8 mouse cellular contexts compared by ENCODE assay signal in genomic region chr11:106159921-106160840, GRCm38 (mm10). TPM values are rescaled to one million over a fixed set of nuclear protein-coding genes. Genes with fewer than 3 reads are reported as not detected.
DNase-seq lines count a peak whose midpoint lies in the region; ATAC-seq and TF ChIP-seq lines count a peak whose summit lies in the region.

No protein-coding gene starts in this region.

- under 1% methylated on average over 101 of the region's 106 CpGs for WGBS in forebrain, postnatal 0 days
- WGBS in lung, embryonic 15.5 days, result 1% methylated on average over 66 of the region's 106 CpGs
- 2% methylated on average over 83 of the region's 106 CpGs for WGBS in olfactory bulb, adult 2 months
- 2% methylated on average over 104 of the region's 106 CpGs for WGBS in thymus, adult 2 months

- H3K4me1 ChIP-seq in G1E (ENCODE audit: insufficient read depth, low read depth, low read length), result peaks cover 49% of the 10 kb centered on the region
- peaks cover 12% of the 10 kb centered on the region; the same call in 1 of the 2 replicates for H3K4me1 ChIP-seq in forebrain, postnatal 0 days (ENCODE audit: insufficient read depth)
- H3K4me1 ChIP-seq in lung, embryonic 15.5 days, result peaks cover 29% of the 10 kb centered on the region
- peaks cover 58% of the 10 kb centered on the region for H3K4me1 ChIP-seq in olfactory bulb, adult 2 months (ENCODE audit: control insufficient read depth, insufficient read depth, low read length)
- H3K4me1 ChIP-seq in thymus, adult 2 months (replicated peaks; ENCODE audit: control insufficient read depth, insufficient read depth, low read length), result peaks cover 47% of the 10 kb centered on the region

- peak; percentile 82 for TF ChIP-seq POLR2A in olfactory bulb, adult 2 months (IDR thresholded peaks at IDR 0.05; ENCODE audit: insufficient read depth, low read depth, low read length)
- peak; percentile 100 for TF ChIP-seq POLR2A in thymus, adult 2 months (IDR thresholded peaks at IDR 0.05; ENCODE audit: control insufficient read depth, extremely low read depth, insufficient read depth, low read length, poor library complexity)

- TF ChIP-seq CTCF in G1E (IDR thresholded peaks at IDR 0.05; ENCODE audit: low read depth, low read length), result no peak
- peak; percentile 27; the same call in 1 of the 2 replicates for TF ChIP-seq CTCF in forebrain, postnatal 0 days (IDR thresholded peaks at IDR 0.05; ENCODE audit: low read depth)
- no peak for TF ChIP-seq CTCF in olfactory bulb, adult 2 months (IDR thresholded peaks at IDR 0.05; ENCODE audit: insufficient read depth, low read depth, low read length)
- TF ChIP-seq CTCF in thymus, adult 2 months (IDR thresholded peaks at IDR 0.05; ENCODE audit: borderline replicate concordance, control insufficient read depth, extremely low read depth, insufficient read depth, low read length, poor library complexity), result no peak

- peaks cover 73% of the 10 kb centered on the region for H3K36me3 ChIP-seq in G1E (replicated peaks)
- H3K36me3 ChIP-seq in forebrain, postnatal 0 days (ENCODE audit: insufficient read depth), result peaks cover 44% of the 10 kb centered on the region
- H3K36me3 ChIP-seq in lung, embryonic 15.5 days, result peaks cover 33% of the 10 kb centered on the region
- H3K36me3 ChIP-seq in thymus, adult 2 months (ENCODE audit: control insufficient read depth, insufficient read depth, low read length), result peaks cover 32% of the 10 kb centered on the region

- H3K27ac ChIP-seq in forebrain, postnatal 0 days (ENCODE audit: low read depth, low read length), result peak overlapping the region; percentile 96
- H3K27ac ChIP-seq in lung, embryonic 15.5 days, result peak overlapping the region; percentile 92
- peak overlapping the region; percentile 96 for H3K27ac ChIP-seq in olfactory bulb, adult 2 months (ENCODE audit: insufficient read depth, low read depth, low read length)
- peak overlapping the region; percentile 99 for H3K27ac ChIP-seq in thymus, adult 2 months (ENCODE audit: control insufficient read depth, insufficient read depth, low read length)

- peak overlapping the region; percentile 73 for H3K9ac ChIP-seq in forebrain, postnatal 0 days
- peak overlapping the region; percentile 94 for H3K9ac ChIP-seq in lung, embryonic 15.5 days

- peaks cover 3% of the 10 kb centered on the region; the same call in 1 of the 2 replicates for H3K27me3 ChIP-seq in G1E (ENCODE audit: insufficient read depth, low read length)
- H3K27me3 ChIP-seq in forebrain, postnatal 0 days (ENCODE audit: insufficient read depth, low read length), result no peaks in the 10 kb centered on the region
- no peaks in the 10 kb centered on the region for H3K27me3 ChIP-seq in lung, embryonic 15.5 days
- no peaks in the 10 kb centered on the region for H3K27me3 ChIP-seq in thymus, adult 2 months (ENCODE audit: control insufficient read depth, insufficient read depth, low read length)

- peak; percentile 70 for DNase-seq in G1E (ENCODE audit: low spot score)
- DNase-seq in cerebellum, adult 11 months, result peak; percentile 84
- peak; percentile 91 for DNase-seq in forebrain, postnatal 0 days
- DNase-seq in layer of hippocampus, adult 8-10 months (ENCODE audit: low spot score in 2 of 2), result peak; percentile 77
- DNase-seq in thymus, adult 2 months, result peak; percentile 89

- no peaks in the 10 kb centered on the region for H3K9me3 ChIP-seq in G1E (replicated peaks)
- H3K9me3 ChIP-seq in forebrain, postnatal 0 days (ENCODE audit: low read length), result no peaks in the 10 kb centered on the region
- no peaks in the 10 kb centered on the region for H3K9me3 ChIP-seq in lung, embryonic 15.5 days

- peak overlapping the region; percentile 91 for H3K4me2 ChIP-seq in forebrain, postnatal 0 days (ENCODE audit: low read depth)
- H3K4me2 ChIP-seq in lung, embryonic 15.5 days, result peak overlapping the region; percentile 75

- peak; percentile 6; the same call in 1 of the 2 replicates for ATAC-seq in G1E (ENCODE audit: extremely low read depth, insufficient number of reproducible peaks, low FRiP score, poor library complexity, severe bottlenecking)
- peak; percentile 77 for ATAC-seq in forebrain, postnatal 0 days
- peak; percentile 43 to 44 for ATAC-seq in hematopoietic stem cell, adult 5-6 weeks (replicated peaks in 1 of 2; ENCODE audit: insufficient read depth in 1 of 2, low FRiP score in 2 of 2, low TSS enrichment in 1 of 2, low read depth in 1 of 2, poor library complexity in 2 of 2, severe bottlenecking in 2 of 2)
- ATAC-seq in lung, embryonic 15.5 days (ENCODE audit: borderline replicate concordance, extremely low read depth, low FRiP score, low TSS enrichment), result peak; percentile 83

- peak overlapping the region; percentile 83 for H3K4me3 ChIP-seq in G1E (ENCODE audit: low read depth, low read length)
- peak overlapping the region; percentile 78 for H3K4me3 ChIP-seq in forebrain, postnatal 0 days (ENCODE audit: low read depth, low read length)
- peak overlapping the region; percentile 94 for H3K4me3 ChIP-seq in lung, embryonic 15.5 days
- H3K4me3 ChIP-seq in olfactory bulb, adult 2 months (ENCODE audit: insufficient read depth, low read depth, low read length), result peak overlapping the region; percentile 46
- H3K4me3 ChIP-seq in thymus, adult 2 months (ENCODE audit: control insufficient read depth, insufficient read depth, low read length), result peak overlapping the region; percentile 97

RNA-seq across cellular contexts. Expression of gene Gm10840, which starts 0.5 kb away (rescaled TPM):
- not detected in 2 replicates for total RNA-seq in G1E (2014; fragmentation: Nextera tagmentation)
- total RNA-seq in G1E (2017), result not detected in 2 replicates
- polyA plus RNA-seq in G1E (2012), result not detected in 2 replicates
- total RNA-seq in forebrain, postnatal 0 days (2014; rRNA removed), result not detected in 2 replicates
- 0.67 and 0.82 TPM in 2 replicates for polyA plus RNA-seq in forebrain, postnatal 0 days (2015; fragmentation: Nextera tagmentation; extraction: Ambion mirVana)
- 13.6 TPM in 1 of 2 replicates, not detected in the other for total RNA-seq in hematopoietic stem cell, adult 5-6 weeks (2017)
- 1 to 10 TPM in 1 of 4 experiments, not detected in 3; 1.4 TPM for total RNA-seq in layer of hippocampus, adult 8-10 months (2022)
- not detected in 2 replicates for polyA plus RNA-seq in lung, embryonic 15.5 days (2015; fragmentation: Nextera tagmentation; extraction: Ambion mirVana)
- not detected in 2 replicates for polyA plus RNA-seq in olfactory bulb, adult 2 months (2012; ENCODE audit: insufficient read depth, insufficient read length, low replicate concordance, missing spikeins)
- not detected in 2 replicates for polyA plus RNA-seq in thymus, adult 2 months (2012; rRNA removed)

RNA-seq across cellular contexts. Expression of gene Limd2, which starts 0.5 kb away (rescaled TPM):
- 258 and 309 TPM in 2 replicates for total RNA-seq in G1E (2014; fragmentation: Nextera tagmentation)
- total RNA-seq in G1E (2017), result 77.5 and 94.4 TPM in 2 replicates
- polyA plus RNA-seq in G1E (2012), result 365 and 413 TPM in 2 replicates
- 83.9 and 85.0 TPM in 2 replicates for total RNA-seq in forebrain, postnatal 0 days (2014; rRNA removed)
- polyA plus RNA-seq in forebrain, postnatal 0 days (2015; fragmentation: Nextera tagmentation; extraction: Ambion mirVana), result 171 and 189 TPM in 2 replicates
- total RNA-seq in hematopoietic stem cell, adult 5-6 weeks (2017), result 39.7 and 57.2 TPM in 2 replicates
- total RNA-seq in layer of hippocampus, adult 8-10 months (2022), result 100 to 1,000 TPM; 111 to 131 (median 122) TPM
- 237 and 246 TPM in 2 replicates for polyA plus RNA-seq in lung, embryonic 15.5 days (2015; fragmentation: Nextera tagmentation; extraction: Ambion mirVana)
- 164 and 291 TPM in 2 replicates for polyA plus RNA-seq in olfactory bulb, adult 2 months (2012; ENCODE audit: insufficient read depth, insufficient read length, low replicate concordance, missing spikeins)
- 569 and 594 TPM in 2 replicates for polyA plus RNA-seq in thymus, adult 2 months (2012; rRNA removed)

RNA-seq across cellular contexts. Expression of gene Strada, which starts 41.8 kb away (rescaled TPM):
- total RNA-seq in G1E (2014; fragmentation: Nextera tagmentation) (28.9 and 40.2 TPM in 2 replicates), G1E (2017) (19.5 and 21.1 TPM in 2 replicates)
- 32.3 and 36.2 TPM in 2 replicates for polyA plus RNA-seq in G1E (2012)
- total RNA-seq in forebrain, postnatal 0 days (2014; rRNA removed), result 23.4 and 34.8 TPM in 2 replicates
- polyA plus RNA-seq in forebrain, postnatal 0 days (2015; fragmentation: Nextera tagmentation; extraction: Ambion mirVana), result 20.0 and 23.7 TPM in 2 replicates
- 18.2 and 21.7 TPM in 2 replicates for total RNA-seq in hematopoietic stem cell, adult 5-6 weeks (2017)
- 10 to 100 TPM; 29.2 to 33.2 (median 31.0) TPM for total RNA-seq in layer of hippocampus, adult 8-10 months (2022)
- 24.3 and 25.1 TPM in 2 replicates for polyA plus RNA-seq in lung, embryonic 15.5 days (2015; fragmentation: Nextera tagmentation; extraction: Ambion mirVana)
- polyA plus RNA-seq in olfactory bulb, adult 2 months (2012; ENCODE audit: insufficient read depth, insufficient read length, low replicate concordance, missing spikeins), result 209 TPM in 1 of 2 replicates, not detected in the other
- polyA plus RNA-seq in thymus, adult 2 months (2012; rRNA removed), result 40.3 and 40.5 TPM in 2 replicates

RNA-seq across cellular contexts. Expression of gene Ccdc47, which starts 56.0 kb away (rescaled TPM):
- 78.5 and 92.2 TPM in 2 replicates for total RNA-seq in G1E (2014; fragmentation: Nextera tagmentation)
- total RNA-seq in G1E (2017), result 90.1 and 129 TPM in 2 replicates
- polyA plus RNA-seq in G1E (2012), result 3.8 and 3.9 TPM in 2 replicates
- 29.4 and 41.0 TPM in 2 replicates for total RNA-seq in forebrain, postnatal 0 days (2014; rRNA removed)
- 71.8 and 90.1 TPM in 2 replicates for polyA plus RNA-seq in forebrain, postnatal 0 days (2015; fragmentation: Nextera tagmentation; extraction: Ambion mirVana)
- total RNA-seq in hematopoietic stem cell, adult 5-6 weeks (2017), result 186 and 253 TPM in 2 replicates
- 10 to 100 TPM; 82.3 to 98.3 (median 92.6) TPM for total RNA-seq in layer of hippocampus, adult 8-10 months (2022)
- polyA plus RNA-seq in lung, embryonic 15.5 days (2015; fragmentation: Nextera tagmentation; extraction: Ambion mirVana), result 80.2 and 88.7 TPM in 2 replicates
- not detected in 2 replicates for polyA plus RNA-seq in olfactory bulb, adult 2 months (2012; ENCODE audit: insufficient read depth, insufficient read length, low replicate concordance, missing spikeins)
- polyA plus RNA-seq in thymus, adult 2 months (2012; rRNA removed), result 15.5 and 16.9 TPM in 2 replicates

RNA-seq across cellular contexts. Expression of gene Ddx42, which starts 56.5 kb away (rescaled TPM):
- total RNA-seq in G1E (2014; fragmentation: Nextera tagmentation) (63.7 and 71.8 TPM in 2 replicates), G1E (2017) (89.0 and 112 TPM in 2 replicates)
- 28.4 and 50.3 TPM in 2 replicates for polyA plus RNA-seq in G1E (2012)
- total RNA-seq in forebrain, postnatal 0 days (2014; rRNA removed), result 58.8 and 76.3 TPM in 2 replicates
- polyA plus RNA-seq in forebrain, postnatal 0 days (2015; fragmentation: Nextera tagmentation; extraction: Ambion mirVana), result 49.5 and 62.2 TPM in 2 replicates
- total RNA-seq in hematopoietic stem cell, adult 5-6 weeks (2017), result 106 and 108 TPM in 2 replicates
- 10 to 100 TPM; 65.3 to 71.1 (median 69.4) TPM for total RNA-seq in layer of hippocampus, adult 8-10 months (2022)
- 69.8 and 72.7 TPM in 2 replicates for polyA plus RNA-seq in lung, embryonic 15.5 days (2015; fragmentation: Nextera tagmentation; extraction: Ambion mirVana)
- not detected in 2 replicates for polyA plus RNA-seq in olfactory bulb, adult 2 months (2012; ENCODE audit: insufficient read depth, insufficient read length, low replicate concordance, missing spikeins)
- polyA plus RNA-seq in thymus, adult 2 months (2012; rRNA removed), result 16.7 and 19.9 TPM in 2 replicates

Comparison
In these comparisons a context has a peak if more than half of its experiments do, and no peak if none do; other contexts are left out.
1. Peak in every context shown above with its lines: DNase-seq, ATAC-seq, H3K4me3 ChIP-seq and H3K27ac ChIP-seq.
2. ATAC-seq: peak in every context shown above with its lines; median percentile 83 in lung, embryonic 15.5 days; 77 in forebrain, postnatal 0 days; 44 in hematopoietic stem cell, adult 5-6 weeks; 6 in G1E.
3. H3K4me3 ChIP-seq: peak in every context shown above with its lines; median percentile 97 in thymus, adult 2 months; 94 in lung, embryonic 15.5 days; 83 in G1E; 78 in forebrain, postnatal 0 days; 46 in olfactory bulb, adult 2 months.